Mouse (Mus musculus) G1E (cell line): ENCODE data around the gene Galnt14.

Source experiments
- CTCF ChIP-seq: IDR thresholded peaks from 2 replicates; pipeline ENCODE4 v1.5.1; 2012; ENCODE audit warnings: low read depth, low read length, inconsistent platforms, mixed read lengths
- GATA1 ChIP-seq: IDR thresholded peaks from 2 replicates; pipeline ENCODE4 v1.6.1; 2012; ENCODE audit warnings: borderline replicate concordance, low read length, inconsistent platforms, mixed read lengths
- TAL1 ChIP-seq: conservative IDR thresholded peaks from 2 replicates; pipeline ENCODE4 v1.6.1; 2012; ENCODE audit warnings: low read depth, low read length, inconsistent platforms, mixed read lengths

DNA sequence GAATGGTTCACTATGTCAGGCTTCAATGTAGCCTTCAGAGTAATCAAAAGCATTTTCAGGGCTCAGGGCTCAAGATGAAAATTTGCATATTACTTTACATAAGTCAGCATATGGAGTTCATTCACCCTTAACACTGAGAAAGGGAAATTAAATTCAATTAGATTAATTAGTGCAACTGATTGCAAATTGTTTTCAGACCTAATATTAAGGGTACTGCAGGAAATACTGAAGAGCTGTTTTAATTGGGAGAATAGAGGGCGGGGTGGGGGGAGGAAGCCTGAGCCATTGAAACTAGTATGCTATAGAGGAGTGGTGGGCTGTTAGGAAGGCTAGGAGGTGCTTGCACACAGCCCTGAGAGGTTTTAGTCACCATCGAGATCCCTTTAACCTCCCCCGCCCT lies 237.2 kb downstream of the Galnt14 start:
- TF ChIP-seq CTCF, result no peak
- no peak for TF ChIP-seq TAL1
- TF ChIP-seq GATA1, result no peak
